Mouse (Mus musculus): ENCODE measurements around the gene Txndc12. TPM values are rescaled to one million over a fixed set of nuclear protein-coding genes. Genes with fewer than 3 reads are reported as not detected.

Txndc12 gene
- polyA plus RNA-seq, 1 experiment, result 24.0 TPM

DNA sequence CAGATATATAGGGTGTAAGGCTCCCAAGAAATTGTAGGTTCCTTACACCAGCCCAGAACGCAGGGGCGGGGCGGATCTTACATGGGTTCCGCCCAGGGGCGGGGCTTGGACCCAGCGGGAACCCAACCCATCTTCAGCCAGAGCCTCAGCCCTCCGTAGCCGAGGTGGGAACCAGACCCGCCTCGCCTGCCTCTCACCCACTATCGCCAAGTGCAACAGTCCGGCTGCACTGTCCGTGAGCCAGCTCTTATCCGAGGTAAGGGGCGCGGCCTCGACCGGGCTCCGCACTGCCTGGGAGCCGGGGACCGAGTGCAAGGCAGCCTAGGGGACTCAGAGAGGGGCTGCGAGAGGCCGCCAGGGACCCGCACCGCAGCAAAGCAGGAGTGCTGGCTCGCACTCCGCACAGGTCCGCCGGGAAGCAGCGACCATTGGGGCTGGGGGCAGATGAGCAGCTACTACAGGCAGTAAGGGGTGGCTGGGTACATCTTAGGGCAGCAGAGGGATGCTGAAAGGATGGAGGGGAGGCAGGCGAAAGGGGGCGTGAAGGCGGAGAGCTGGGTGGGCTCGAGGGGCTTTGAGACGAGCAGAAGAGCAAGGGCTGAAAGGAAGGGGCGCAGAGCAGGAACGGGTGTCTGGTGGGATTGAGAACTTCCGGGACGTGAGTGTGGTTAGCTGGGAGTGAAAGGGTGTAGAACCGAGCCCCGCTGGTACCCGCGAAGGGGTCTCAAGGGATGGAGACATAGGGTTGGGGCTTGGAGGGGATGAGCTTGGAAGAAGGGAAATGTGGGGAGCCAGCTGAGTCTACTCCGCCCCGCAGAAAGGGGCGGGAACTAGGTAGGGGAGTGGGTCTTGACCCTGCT, 44.8 kb downstream of the Txndc12 start, which contains the start of gene Rab3b:
Gene Rab3b (plus strand): TSS at position 101 of the 860 bp plus-strand sequence.
- no peaks in the 10 kb centered on the region for H3K27me3 ChIP-seq (ENCODE audit: control insufficient read depth, insufficient read depth, low read length)
- no peak within 1 kb of the TSS for H3K27ac ChIP-seq (ENCODE audit: control insufficient read depth, insufficient read depth, low read depth, low read length)
- TF ChIP-seq POLR2A (IDR thresholded peaks at IDR 0.05; ENCODE audit: control insufficient read depth, low read depth, low read length) (peak; percentile 40; the same call in 1 of the 2 replicates), CTCF (IDR thresholded peaks at IDR 0.05; ENCODE audit: control insufficient read depth, insufficient read depth, insufficient replicate concordance, low read depth, low read length) (no peak)
- peak within 1 kb of the TSS; percentile 52 for H3K4me3 ChIP-seq (ENCODE audit: control insufficient read depth, low read depth, low read length)
- no peaks in the 10 kb centered on the region for H3K36me3 ChIP-seq (ENCODE audit: control insufficient read depth, insufficient read depth, low read length)
- peaks cover 8% of the 10 kb centered on the region for H3K4me1 ChIP-seq (ENCODE audit: control insufficient read depth, insufficient read depth, low read length)

DNA sequence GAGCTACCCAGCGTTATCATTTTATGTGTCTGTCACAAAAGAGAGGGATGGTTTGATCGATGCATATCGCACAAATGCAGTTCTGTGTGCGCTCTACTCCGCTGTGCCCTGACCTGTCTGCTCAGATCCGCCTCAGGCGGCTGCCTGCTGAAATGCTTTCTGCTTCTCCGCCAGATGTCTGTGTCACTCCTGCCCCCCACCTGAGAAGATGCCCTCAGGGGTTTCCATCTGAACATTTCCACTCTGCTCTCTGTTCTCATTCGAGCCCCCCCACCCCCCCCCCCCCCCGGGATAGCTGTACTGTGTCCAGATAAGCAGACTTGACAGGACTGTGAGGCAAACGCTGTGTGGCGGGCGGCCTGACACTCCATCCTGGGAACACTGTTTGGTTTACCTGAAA, 49.4 kb downstream of the Txndc12 start:
- no peaks in the 10 kb centered on the region for H3K27me3 ChIP-seq (ENCODE audit: control insufficient read depth, insufficient read depth, low read length)
- peaks cover 8% of the 10 kb centered on the region for H3K4me1 ChIP-seq (ENCODE audit: control insufficient read depth, insufficient read depth, low read length)
- H3K36me3 ChIP-seq (ENCODE audit: control insufficient read depth, insufficient read depth, low read length), result no peaks in the 10 kb centered on the region
- no peak overlapping the region for H3K4me3 ChIP-seq (ENCODE audit: control insufficient read depth, low read depth, low read length)
- TF ChIP-seq CTCF (IDR thresholded peaks at IDR 0.05; ENCODE audit: control insufficient read depth, insufficient read depth, insufficient replicate concordance, low read depth, low read length), result no peak
- TF ChIP-seq POLR2A (IDR thresholded peaks at IDR 0.05; ENCODE audit: control insufficient read depth, low read depth, low read length), result no peak
- no peak overlapping the region for H3K27ac ChIP-seq (ENCODE audit: control insufficient read depth, insufficient read depth, low read depth, low read length)

GRCm38 (mm10) chr4:108887456-108887855, 53.1 kb downstream of the Txndc12 start:
- Histone ChIP-seq H3K4me1 (ENCODE audit: control insufficient read depth, insufficient read depth, low read length) (no peaks in the 10 kb centered on the region), H3K27ac (ENCODE audit: control insufficient read depth, insufficient read depth, low read depth, low read length) (no peak overlapping the region), H3K4me3 (ENCODE audit: control insufficient read depth, low read depth, low read length) (no peak overlapping the region), H3K36me3 (ENCODE audit: control insufficient read depth, insufficient read depth, low read length) (no peaks in the 10 kb centered on the region), H3K27me3 (ENCODE audit: control insufficient read depth, insufficient read depth, low read length) (no peaks in the 10 kb centered on the region)
- TF ChIP-seq CTCF (IDR thresholded peaks at IDR 0.05; ENCODE audit: control insufficient read depth, insufficient read depth, insufficient replicate concordance, low read depth, low read length), result no peak
- TF ChIP-seq POLR2A (IDR thresholded peaks at IDR 0.05; ENCODE audit: control insufficient read depth, low read depth, low read length), result no peak

DNA sequence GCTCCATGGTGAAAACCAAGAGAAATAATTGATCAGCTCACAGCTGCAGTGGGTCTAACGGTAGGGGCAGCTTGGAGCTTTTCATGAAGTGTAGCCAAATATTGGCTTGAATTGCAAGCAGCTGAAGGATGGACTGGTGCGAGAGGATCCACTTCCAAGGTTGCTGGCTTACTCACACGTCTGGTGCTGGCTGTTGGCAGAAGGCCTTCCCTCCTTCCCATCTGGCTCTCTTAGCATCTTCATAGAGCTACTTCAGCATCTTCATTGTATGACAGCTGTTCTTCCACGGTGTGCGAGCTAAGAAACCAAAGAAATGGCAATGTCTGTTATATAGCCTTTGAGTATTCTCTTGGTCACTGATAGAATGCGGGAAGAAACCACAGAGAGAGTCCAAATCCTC, 56.5 kb downstream of the Txndc12 start:
- H3K27ac ChIP-seq (ENCODE audit: control insufficient read depth, insufficient read depth, low read depth, low read length), result no peak overlapping the region
- H3K27me3 ChIP-seq (ENCODE audit: control insufficient read depth, insufficient read depth, low read length), result no peaks in the 10 kb centered on the region
- TF ChIP-seq CTCF (IDR thresholded peaks at IDR 0.05; ENCODE audit: control insufficient read depth, insufficient read depth, insufficient replicate concordance, low read depth, low read length), result no peak
- TF ChIP-seq POLR2A (IDR thresholded peaks at IDR 0.05; ENCODE audit: control insufficient read depth, low read depth, low read length), result no peak
- peaks cover 5% of the 10 kb centered on the region; the same call in 1 of the 2 replicates for H3K4me1 ChIP-seq (ENCODE audit: control insufficient read depth, insufficient read depth, low read length)
- no peak overlapping the region for H3K4me3 ChIP-seq (ENCODE audit: control insufficient read depth, low read depth, low read length)
- H3K36me3 ChIP-seq (ENCODE audit: control insufficient read depth, insufficient read depth, low read length), result no peaks in the 10 kb centered on the region

DNA sequence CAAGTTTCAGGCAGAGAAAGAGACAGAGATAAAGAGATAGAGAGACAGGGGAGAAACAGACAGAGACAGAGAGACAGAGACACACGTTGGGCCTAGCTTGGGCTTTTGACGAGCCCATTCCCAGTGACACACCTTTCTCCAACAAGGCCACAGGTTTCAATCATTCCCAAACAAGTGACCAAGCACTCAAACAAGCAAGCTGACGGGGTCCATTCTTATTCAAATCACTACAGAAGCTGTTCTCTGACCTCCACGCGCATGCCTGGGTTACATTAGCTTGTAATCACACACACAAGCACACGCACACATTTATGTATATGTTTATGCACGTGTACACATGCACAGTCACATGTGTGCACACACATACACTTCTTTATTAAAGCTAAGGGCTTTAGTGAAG, 66.0 kb downstream of the Txndc12 start:
- no peaks in the 10 kb centered on the region for H3K27me3 ChIP-seq (ENCODE audit: control insufficient read depth, insufficient read depth, low read length)
- no peaks in the 10 kb centered on the region for H3K36me3 ChIP-seq (ENCODE audit: control insufficient read depth, insufficient read depth, low read length)
- TF ChIP-seq CTCF (IDR thresholded peaks at IDR 0.05; ENCODE audit: control insufficient read depth, insufficient read depth, insufficient replicate concordance, low read depth, low read length) (no peak), POLR2A (IDR thresholded peaks at IDR 0.05; ENCODE audit: control insufficient read depth, low read depth, low read length) (no peak)
- H3K4me1 ChIP-seq (ENCODE audit: control insufficient read depth, insufficient read depth, low read length), result peaks cover 2% of the 10 kb centered on the region
- H3K27ac ChIP-seq (ENCODE audit: control insufficient read depth, insufficient read depth, low read depth, low read length), result no peak overlapping the region
- no peak overlapping the region for H3K4me3 ChIP-seq (ENCODE audit: control insufficient read depth, low read depth, low read length)

DNA sequence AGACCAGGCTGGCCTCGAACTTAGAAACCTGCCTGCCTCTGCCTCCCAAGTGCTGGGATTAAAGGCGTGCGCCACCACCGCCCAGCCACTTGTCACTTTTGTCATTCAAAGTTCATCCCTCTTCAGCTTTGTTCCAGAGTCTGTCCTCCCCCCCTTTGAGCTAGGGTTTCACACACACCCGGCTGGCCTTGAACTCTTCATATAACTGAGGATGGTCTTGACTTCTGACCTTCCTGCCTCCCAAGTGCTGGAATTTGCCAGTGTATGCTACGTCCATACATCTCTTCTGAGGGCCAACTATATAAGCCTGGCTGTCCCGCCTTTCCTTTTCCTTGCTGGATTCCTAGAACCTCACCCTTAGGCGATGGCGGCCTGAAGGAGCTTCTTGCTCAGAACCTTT, 68.5 kb downstream of the Txndc12 start:
- no peak for TF ChIP-seq POLR2A (IDR thresholded peaks at IDR 0.05; ENCODE audit: control insufficient read depth, low read depth, low read length)
- no peak for TF ChIP-seq CTCF (IDR thresholded peaks at IDR 0.05; ENCODE audit: control insufficient read depth, insufficient read depth, insufficient replicate concordance, low read depth, low read length)
- H3K27ac ChIP-seq (ENCODE audit: control insufficient read depth, insufficient read depth, low read depth, low read length), result no peak overlapping the region
- H3K4me3 ChIP-seq (ENCODE audit: control insufficient read depth, low read depth, low read length), result no peak overlapping the region
- H3K27me3 ChIP-seq (ENCODE audit: control insufficient read depth, insufficient read depth, low read length), result no peaks in the 10 kb centered on the region
- no peaks in the 10 kb centered on the region for H3K36me3 ChIP-seq (ENCODE audit: control insufficient read depth, insufficient read depth, low read length)
- peaks cover 5% of the 10 kb centered on the region for H3K4me1 ChIP-seq (ENCODE audit: control insufficient read depth, insufficient read depth, low read length)

DNA sequence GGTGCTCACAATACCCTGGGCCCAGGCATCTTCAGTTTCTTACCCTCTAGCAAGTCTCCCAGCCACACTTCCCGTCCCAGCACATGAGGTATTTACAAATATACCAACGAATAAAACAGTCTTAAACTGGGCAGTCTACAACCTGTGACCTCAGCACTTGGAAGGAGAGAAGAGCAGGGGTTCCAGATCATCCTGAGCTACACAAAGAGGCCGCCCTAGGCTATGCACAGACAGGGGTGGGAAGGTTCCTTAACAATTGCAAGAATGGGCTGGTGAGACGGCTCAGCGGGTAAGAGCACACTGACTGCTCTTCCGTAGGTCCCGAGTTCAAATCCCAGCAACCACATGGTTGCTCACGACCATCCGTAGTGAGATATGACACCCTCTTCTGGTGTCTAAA, 68.9 kb downstream of the Txndc12 start:
- H3K27me3 ChIP-seq (ENCODE audit: control insufficient read depth, insufficient read depth, low read length), result no peaks in the 10 kb centered on the region
- H3K36me3 ChIP-seq (ENCODE audit: control insufficient read depth, insufficient read depth, low read length), result no peaks in the 10 kb centered on the region
- TF ChIP-seq CTCF (IDR thresholded peaks at IDR 0.05; ENCODE audit: control insufficient read depth, insufficient read depth, insufficient replicate concordance, low read depth, low read length) (no peak), POLR2A (IDR thresholded peaks at IDR 0.05; ENCODE audit: control insufficient read depth, low read depth, low read length) (no peak)
- H3K4me3 ChIP-seq (ENCODE audit: control insufficient read depth, low read depth, low read length), result no peak overlapping the region
- no peak overlapping the region for H3K27ac ChIP-seq (ENCODE audit: control insufficient read depth, insufficient read depth, low read depth, low read length)
- peaks cover 5% of the 10 kb centered on the region for H3K4me1 ChIP-seq (ENCODE audit: control insufficient read depth, insufficient read depth, low read length)

All from testis, adult 2 months (tissue).